ENCODE assay signal across 8 mouse cellular contexts in the genomic region with DNA sequence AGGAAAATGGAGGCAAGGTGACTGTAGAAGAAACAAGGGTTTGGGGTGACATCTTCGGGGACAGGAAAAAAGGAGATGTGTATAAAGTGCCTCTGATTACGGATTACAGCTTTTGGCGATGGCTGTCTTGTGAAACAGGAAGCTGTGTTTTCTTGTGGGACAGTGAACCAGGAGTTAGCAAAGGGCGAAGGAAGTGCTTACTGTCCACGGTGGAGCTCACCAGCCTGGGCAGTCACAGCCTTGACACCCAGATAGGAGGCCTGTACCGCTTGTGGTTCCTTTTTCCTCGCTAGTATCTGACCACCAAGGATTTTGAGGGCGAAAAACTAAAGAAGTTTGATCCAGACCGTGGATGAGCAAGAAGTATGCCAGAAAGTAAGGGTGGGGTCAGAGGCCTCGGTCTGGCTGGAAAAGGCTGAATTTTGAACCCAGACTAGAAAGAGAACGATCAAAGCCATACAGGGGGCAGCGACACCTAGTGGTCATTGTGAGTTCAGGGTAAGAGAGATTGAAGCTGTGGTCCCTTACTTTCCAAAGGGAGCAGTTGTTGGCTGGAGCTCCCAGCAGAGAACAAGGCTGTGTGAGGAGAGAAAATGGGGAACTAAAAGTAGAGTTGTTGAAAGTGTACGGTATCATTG. TPM values are rescaled to one million over a fixed set of nuclear protein-coding genes. Genes with fewer than 3 reads are reported as not detected.
A peak's percentile ranks its signal among the peaks of the same experiment; 100 is the strongest.
DNase-seq lines count a peak whose midpoint lies in the region; ATAC-seq lines count a peak whose summit lies in the region.

No protein-coding gene starts in this region.

- no peaks in the 10 kb centered on the region for H3K9me3 ChIP-seq in kidney, embryonic 14.5 days (ENCODE audit: control insufficient read depth, low read length)
- H3K9me3 ChIP-seq in liver, embryonic 12.5 days (replicated peaks), result no peaks in the 10 kb centered on the region

- no peak overlapping the region for H3K9ac ChIP-seq in kidney, embryonic 14.5 days (ENCODE audit: low read depth, low read length)
- no peak overlapping the region for H3K9ac ChIP-seq in liver, embryonic 12.5 days

- no peak overlapping the region for H3K4me3 ChIP-seq in kidney, embryonic 14.5 days (ENCODE audit: low read length)
- H3K4me3 ChIP-seq in liver, embryonic 12.5 days, result 0 out of 2 replicates have a peak overlapping the region, but pooled peaks have one; percentile 5

- WGBS in kidney, embryonic 14.5 days, result 52% methylated on average over 13 of the region's 13 CpGs
- WGBS in liver, embryonic 12.5 days (ENCODE audit: insufficient replicate concordance), result 20% methylated on average over 13 of the region's 13 CpGs

- ATAC-seq in granulocyte monocyte progenitor cell, adult 5-6 weeks (replicated peaks; ENCODE audit: poor library complexity, severe bottlenecking), result peak; percentile 79
- 0 out of 2 replicates have a peak, but pooled peaks have one; percentile 24 for ATAC-seq in kidney, embryonic 14.5 days (ENCODE audit: low FRiP score, low TSS enrichment)
- peak; percentile 42 for ATAC-seq in liver, embryonic 12.5 days

- H3K27me3 ChIP-seq in kidney, embryonic 14.5 days (ENCODE audit: control insufficient read depth, insufficient read depth, low read length), result no peaks in the 10 kb centered on the region; the same call in 1 of the 2 replicates
- no peaks in the 10 kb centered on the region for H3K27me3 ChIP-seq in liver, embryonic 12.5 days (replicated peaks)
- no peaks in the 10 kb centered on the region for H3K27me3 ChIP-seq in splenic B cell, adult 2 months (ENCODE audit: control insufficient read depth, insufficient read depth, low read length, poor library complexity, severe bottlenecking)

- peak; percentile 69 for DNase-seq in 3134 (ENCODE audit: extremely low read depth, insufficient read length, low spot score)
- peak; percentile 37 for DNase-seq in adrenal gland, adult 8-10 months
- DNase-seq in embryo, embryonic 9.5 days (ENCODE audit: extremely low spot score), result peak; percentile 78
- DNase-seq in naive thymus-derived CD4-positive, alpha-beta T cell, adult 2 months (ENCODE audit: low read depth), result peak; percentile 86
- peak; percentile 87 for DNase-seq in splenic B cell, adult 2 months (ENCODE audit: low read depth, low spot score)

- no peak overlapping the region for H3K27ac ChIP-seq in kidney, embryonic 14.5 days (ENCODE audit: low read depth, low read length)
- H3K27ac ChIP-seq in liver, embryonic 12.5 days, result no peak overlapping the region

- 0 out of 2 replicates have a peak overlapping the region, but pooled peaks have one; percentile 2 for H3K4me2 ChIP-seq in kidney, embryonic 14.5 days (replicated peaks; ENCODE audit: low read depth, low read length)
- peak overlapping the region; percentile 97 for H3K4me2 ChIP-seq in liver, embryonic 12.5 days

- peaks cover 5% of the 10 kb centered on the region for H3K4me1 ChIP-seq in kidney, embryonic 14.5 days (ENCODE audit: control insufficient read depth, insufficient read depth, low read length)
- H3K4me1 ChIP-seq in liver, embryonic 12.5 days, result peaks cover 18% of the 10 kb centered on the region

- peaks cover 4% of the 10 kb centered on the region; the same call in 1 of the 2 replicates for H3K36me3 ChIP-seq in kidney, embryonic 14.5 days (ENCODE audit: control insufficient read depth, insufficient read depth, low read length)
- no peaks in the 10 kb centered on the region for H3K36me3 ChIP-seq in liver, embryonic 12.5 days
- H3K36me3 ChIP-seq in splenic B cell, adult 2 months (ENCODE audit: control insufficient read depth, insufficient read depth, low read length, poor library complexity, severe bottlenecking), result peaks cover 1% of the 10 kb centered on the region; the same call in 1 of the 2 replicates

RNA-seq across cellular contexts. Expression of gene Gng10, which starts 1.7 kb away (rescaled TPM):
- 10 to 100 TPM; 22.4 to 39.2 (median 34.3) TPM for total RNA-seq in adrenal gland, adult 8-10 months (2022)
- 184 and 195 TPM in 2 replicates for total RNA-seq in granulocyte monocyte progenitor cell, adult 5-6 weeks (2014; fragmentation: Nextera tagmentation)
- 90.0 and 112 TPM in 2 replicates for total RNA-seq in granulocyte monocyte progenitor cell, adult 5-6 weeks (2017)
- 113 and 148 TPM in 2 replicates for polyA plus RNA-seq in kidney, embryonic 14.5 days (2014; fragmentation: Nextera tagmentation; extraction: Ambion mirVana)
- polyA plus RNA-seq in liver, embryonic 12.5 days (2016; fragmentation: Nextera tagmentation; extraction: Ambion mirVana), result 38.8 and 39.0 TPM in 2 replicates

RNA-seq across cellular contexts. Expression of gene Gm20503, which starts 33.6 kb away (rescaled TPM):
- 1 to 10 TPM in 3 of 4 experiments, not detected in 1; 2.7 to 8.3 (median 6.3) TPM for total RNA-seq in adrenal gland, adult 8-10 months (2022)
- total RNA-seq in granulocyte monocyte progenitor cell, adult 5-6 weeks (2014; fragmentation: Nextera tagmentation), result not detected in 2 replicates
- total RNA-seq in granulocyte monocyte progenitor cell, adult 5-6 weeks (2017), result not detected in 2 replicates
- 10.8 and 14.6 TPM in 2 replicates for polyA plus RNA-seq in kidney, embryonic 14.5 days (2014; fragmentation: Nextera tagmentation; extraction: Ambion mirVana)
- 11.4 and 12.4 TPM in 2 replicates for polyA plus RNA-seq in liver, embryonic 12.5 days (2016; fragmentation: Nextera tagmentation; extraction: Ambion mirVana)

RNA-seq across cellular contexts. Expression of gene Dnajc25, which starts 41.7 kb away (rescaled TPM):
- total RNA-seq in adrenal gland, adult 8-10 months (2022), result 10 to 100 TPM; 13.1 to 19.6 (median 15.3) TPM
- 12.9 and 13.8 TPM in 2 replicates for total RNA-seq in granulocyte monocyte progenitor cell, adult 5-6 weeks (2014; fragmentation: Nextera tagmentation)
- 32.7 and 42.5 TPM in 2 replicates for total RNA-seq in granulocyte monocyte progenitor cell, adult 5-6 weeks (2017)
- 12.5 and 14.0 TPM in 2 replicates for polyA plus RNA-seq in kidney, embryonic 14.5 days (2014; fragmentation: Nextera tagmentation; extraction: Ambion mirVana)
- 8.2 and 9.2 TPM in 2 replicates for polyA plus RNA-seq in liver, embryonic 12.5 days (2016; fragmentation: Nextera tagmentation; extraction: Ambion mirVana)

RNA-seq across cellular contexts. Expression of gene Ptgr1, which starts 49.7 kb away (rescaled TPM):
- total RNA-seq in adrenal gland, adult 8-10 months (2022), result 10 to 100 TPM; 18.0 to 54.4 (median 29.9) TPM
- total RNA-seq in granulocyte monocyte progenitor cell, adult 5-6 weeks (2014; fragmentation: Nextera tagmentation), result 56.5 and 58.2 TPM in 2 replicates
- 67.6 and 68.5 TPM in 2 replicates for total RNA-seq in granulocyte monocyte progenitor cell, adult 5-6 weeks (2017)
- polyA plus RNA-seq in kidney, embryonic 14.5 days (2014; fragmentation: Nextera tagmentation; extraction: Ambion mirVana), result 25.3 and 29.2 TPM in 2 replicates
- polyA plus RNA-seq in liver, embryonic 12.5 days (2016; fragmentation: Nextera tagmentation; extraction: Ambion mirVana), result 14.1 and 15.0 TPM in 2 replicates

Comparison
In these comparisons a context has a peak if more than half of its experiments do, and no peak if none do; other contexts are left out.
1. DNase-seq: peak in every context shown above with its lines; median percentile 87 in splenic B cell, adult 2 months; 86 in naive thymus-derived CD4-positive, alpha-beta T cell, adult 2 months; 78 in embryo, embryonic 9.5 days; 69 in 3134; 37 in adrenal gland, adult 8-10 months.
2. ATAC-seq: peak in every context shown above with its lines; median percentile 79 in granulocyte monocyte progenitor cell, adult 5-6 weeks; 42 in liver, embryonic 12.5 days; 24 in kidney, embryonic 14.5 days.